Mouse (Mus musculus) hindbrain, embryonic 10.5 days (tissue): ENCODE data around the gene Scube1. TPM values are rescaled to one million over a fixed set of nuclear protein-coding genes. Genes with fewer than 3 reads are reported as not detected.

Source experiments
- DNase-seq: peaks from one replicate; pipeline ENCODE4 v3.0.0-alpha.2; 2017; ENCODE audit warnings: low spot score
- H3K27ac ChIP-seq: fragments of 300-500 bp; sonication (generic); 2 replicates; pipeline ENCODE4 v1.5.1; 2016; ENCODE audit warnings: mild to moderate bottlenecking, moderate library complexity
- H3K27me3 ChIP-seq: fragments of 300-500 bp; sonication (generic); 2 replicates; pipeline ENCODE4 v1.6.1; 2016; ENCODE audit warnings: mild to moderate bottlenecking; ENCODE audit not compliant: poor library complexity, insufficient read depth, severe bottlenecking
- H3K36me3 ChIP-seq: fragments of 300-500 bp; sonication (generic); 2 replicates; pipeline ENCODE4 v1.6.1; 2016; ENCODE audit warnings: mild to moderate bottlenecking, moderate library complexity
- H3K4me1 ChIP-seq: fragments of 300-500 bp; sonication (generic); replicated peaks from 2 replicates; pipeline ENCODE4 v1.6.1; 2016; ENCODE audit warnings: mild to moderate bottlenecking
- H3K4me3 ChIP-seq: fragments of 300-500 bp; sonication (generic); 2 replicates; pipeline ENCODE4 v1.5.1; 2016; ENCODE audit warnings: mild to moderate bottlenecking, moderate library complexity
- H3K9me3 ChIP-seq: fragments of 300-500 bp; sonication (generic); 2 replicates; pipeline ENCODE4 v1.6.1; 2016; ENCODE audit warnings: mild to moderate bottlenecking, moderate library complexity
- WGBS: fragments of 180-500 bp; shearing (Covaris S2); methylation state at CpG from one replicate; pipeline ENCODE4 v1.1.7; 2016; 5-methylcytosine and 5-hydroxymethylcytosine counted together
- polyA plus RNA-seq: library from polyadenylated mRNA; unstranded; fragments of >200 nt; fragmentation: Nextera tagmentation; extraction: Ambion mirVana; gene quantifications from 2 replicates; pipeline ENCODE4 v1.2.1, GENCODE M21; 2016

Scube1 gene
- polyA plus RNA-seq, 1 experiment from 2014 or later: 62.6 TPM

DNA sequence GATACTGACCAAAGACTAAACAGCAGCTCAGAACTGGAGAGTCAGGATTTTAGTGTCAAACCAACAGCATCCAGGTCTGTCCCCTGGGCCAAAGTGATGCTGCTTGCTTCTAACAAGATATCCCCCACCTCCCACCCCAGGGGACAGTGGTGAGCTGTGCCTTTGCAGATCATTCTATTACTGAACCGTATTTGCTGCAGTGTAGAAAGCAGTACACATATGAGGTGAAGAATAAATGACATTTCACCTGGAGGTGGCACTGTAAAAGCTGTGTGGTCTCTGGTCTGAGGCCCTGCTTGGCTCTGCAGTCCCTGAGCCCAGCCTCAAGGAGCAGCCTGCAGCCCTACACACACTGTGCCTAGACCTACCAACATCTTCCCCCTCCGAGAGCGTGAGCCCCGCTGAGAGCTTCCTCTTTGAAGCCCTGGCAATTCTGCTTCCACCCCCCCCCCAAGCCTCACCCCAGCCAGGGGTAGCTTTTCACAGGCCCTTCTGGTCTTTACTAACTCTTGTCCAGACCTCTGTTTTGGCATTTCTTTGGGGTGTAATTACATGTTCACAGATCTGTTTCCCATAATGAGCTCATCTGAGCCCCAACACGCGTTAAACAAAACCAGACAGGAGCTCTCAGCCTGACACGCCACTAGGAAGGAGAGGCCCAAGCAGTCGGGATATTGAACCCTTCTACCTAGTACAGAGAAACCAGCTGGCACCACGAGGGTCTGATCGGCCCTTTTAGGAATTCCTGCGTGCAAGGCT is 24.8 kb downstream of the Scube1 start:
- Histone ChIP-seq H3K27me3 (peaks cover 13% of the 10 kb centered on the region), H3K4me3 (0 out of 2 replicates have a peak overlapping the region, but pooled peaks have one; percentile 26), H3K27ac (peak overlapping the region; percentile 81), H3K9me3 (peaks cover 9% of the 10 kb centered on the region; the same call in 1 of the 2 replicates), H3K36me3 (peaks cover 61% of the 10 kb centered on the region), H3K4me1 (peaks cover 77% of the 10 kb centered on the region)
- peak; percentile 60 for DNase-seq
- 10% methylated on average over 11 of the region's 11 CpGs for WGBS

DNA sequence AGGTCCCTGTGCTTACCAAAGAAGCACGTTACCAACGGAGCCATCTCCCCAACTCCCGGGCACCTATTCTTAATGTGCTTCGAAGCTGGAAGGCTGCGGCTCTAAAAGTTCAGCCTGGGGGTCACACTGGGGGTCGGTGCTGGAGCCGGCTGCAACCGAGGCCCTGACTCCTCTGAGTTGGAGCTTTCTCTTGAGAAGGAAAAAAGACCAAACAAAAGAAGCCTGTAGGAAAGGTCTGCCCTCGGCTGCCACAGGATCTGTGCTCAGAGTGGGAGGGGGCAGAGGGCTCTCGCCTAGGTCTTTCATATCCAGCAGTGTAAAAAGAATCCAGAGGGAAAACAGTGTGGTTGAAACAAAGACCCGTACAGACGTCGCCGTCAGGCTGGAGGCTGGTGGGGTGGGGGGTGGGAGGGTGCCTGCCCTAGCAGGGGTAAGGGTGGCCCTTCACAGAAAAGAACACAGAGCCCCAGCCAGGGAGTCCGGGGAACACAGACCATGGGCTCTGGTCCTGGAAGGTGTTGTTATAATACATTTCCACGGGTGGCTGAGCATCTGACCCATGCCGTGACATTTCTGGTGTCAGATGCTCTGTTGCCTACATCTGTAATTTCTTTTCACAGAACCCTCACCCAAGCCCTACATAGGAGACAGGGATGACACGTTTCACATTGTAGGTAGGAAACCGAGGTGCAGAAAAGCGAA is 25.5 kb downstream of the Scube1 start:
- peak; percentile 77 for DNase-seq
- H3K4me3 ChIP-seq: peak overlapping the region; percentile 26
- peaks cover 77% of the 10 kb centered on the region for H3K4me1 ChIP-seq
- peaks cover 13% of the 10 kb centered on the region for H3K27me3 ChIP-seq
- peaks cover 64% of the 10 kb centered on the region for H3K36me3 ChIP-seq
- H3K9me3 ChIP-seq: peaks cover 9% of the 10 kb centered on the region; the same call in 1 of the 2 replicates
- peak overlapping the region; percentile 81 for H3K27ac ChIP-seq
- WGBS: 9% methylated on average over 20 of the region's 20 CpGs

DNA sequence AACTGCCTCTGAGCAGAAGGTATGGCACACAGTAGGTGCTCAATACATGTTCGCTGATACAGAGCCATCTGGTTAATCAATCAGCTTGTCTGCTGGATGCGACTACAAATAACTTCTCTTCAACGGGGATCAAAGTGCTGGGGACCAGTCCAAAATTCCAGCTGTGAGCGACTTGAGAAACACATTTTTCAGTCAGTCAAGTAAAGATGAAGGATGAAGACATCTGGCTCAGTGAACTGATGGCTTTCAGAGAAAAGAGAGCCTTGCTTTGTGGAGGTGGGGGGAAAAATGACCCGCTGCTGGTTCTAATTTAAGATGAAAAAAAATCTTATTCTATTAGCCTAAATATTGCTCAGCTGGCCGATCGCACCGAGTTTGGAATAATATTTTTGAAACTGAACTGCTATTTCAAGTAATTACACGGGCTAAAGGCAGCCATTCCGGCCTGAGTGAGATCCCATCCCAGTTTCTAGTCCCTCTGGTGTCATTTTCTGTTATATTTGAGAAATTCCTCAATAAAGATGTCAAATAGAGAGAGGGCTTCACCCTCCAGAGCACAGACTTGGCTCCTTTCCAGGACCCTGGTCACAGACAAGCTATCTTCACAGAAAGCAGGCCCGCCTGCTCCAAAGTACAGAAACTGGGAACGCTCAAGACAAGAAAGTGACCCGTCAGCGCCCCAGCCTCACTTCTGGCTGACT is 28.0 kb downstream of the Scube1 start:
- Histone ChIP-seq H3K4me1 (peaks cover 90% of the 10 kb centered on the region), H3K27me3 (peaks cover 6% of the 10 kb centered on the region; the same call in 1 of the 2 replicates), H3K4me3 (no peak overlapping the region), H3K36me3 (peaks cover 56% of the 10 kb centered on the region), H3K27ac (peak overlapping the region; percentile 81; the same call in 1 of the 2 replicates), H3K9me3 (no peaks in the 10 kb centered on the region)
- DNase-seq: no peak
- 60% methylated on average over 14 of the region's 14 CpGs for WGBS

DNA sequence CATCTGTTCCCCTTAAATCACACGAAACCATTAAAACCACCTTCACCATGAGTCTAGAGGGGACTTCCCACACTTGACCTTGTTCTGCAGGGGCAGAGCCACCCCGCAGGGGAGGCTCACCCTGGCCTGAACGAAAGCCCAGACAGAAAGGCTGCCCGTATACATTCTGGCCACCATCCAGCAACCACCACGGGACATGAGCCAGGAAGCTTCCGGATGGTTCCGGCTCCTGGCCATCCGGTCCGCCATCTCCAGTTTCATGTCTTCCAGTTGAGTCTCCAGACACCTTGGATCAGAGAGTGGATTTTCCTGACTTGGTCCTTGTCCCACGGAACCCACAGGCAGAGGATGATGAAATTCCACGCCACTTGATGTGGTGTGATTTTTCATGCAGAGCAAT is 29.7 kb downstream of the Scube1 start:
- WGBS: 90% methylated on average over 11 of the region's 11 CpGs
- Histone ChIP-seq H3K4me3 (no peak overlapping the region), H3K4me1 (peaks cover 77% of the 10 kb centered on the region), H3K27me3 (no peaks in the 10 kb centered on the region), H3K27ac (no peak overlapping the region), H3K9me3 (no peaks in the 10 kb centered on the region), H3K36me3 (peaks cover 59% of the 10 kb centered on the region)
- no peak for DNase-seq

DNA sequence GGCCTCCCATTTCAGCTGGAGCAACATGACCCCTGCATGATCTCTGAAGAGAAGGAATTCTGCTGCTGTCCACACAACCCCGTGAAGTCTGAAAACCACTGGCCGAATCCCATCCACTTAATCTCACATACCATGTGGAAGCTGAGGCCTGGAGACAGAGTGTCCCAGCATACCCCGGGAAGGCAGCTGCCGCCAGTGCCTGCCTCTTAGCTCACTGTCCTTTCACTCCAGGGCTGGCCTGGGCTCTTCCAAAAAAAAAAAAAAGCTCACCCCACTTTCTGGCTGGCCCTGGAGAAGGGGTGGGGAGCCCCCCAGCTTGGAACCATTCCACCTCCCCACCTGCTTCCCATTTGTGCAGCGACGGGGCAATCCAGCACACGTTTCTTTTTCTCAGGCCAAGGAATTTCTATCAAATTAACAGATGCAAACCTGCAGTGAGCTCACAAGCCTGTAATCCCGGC is 32.9 kb downstream of the Scube1 start:
- H3K4me1 ChIP-seq: peaks cover 56% of the 10 kb centered on the region
- H3K36me3 ChIP-seq: peaks cover 82% of the 10 kb centered on the region
- WGBS: 59% methylated on average over 8 of the region's 8 CpGs
- no peak overlapping the region for H3K4me3 ChIP-seq
- H3K9me3 ChIP-seq: 0 out of 2 replicates have a peak, but pooled peaks cover 2% of the 10 kb centered on the region
- peak overlapping the region; percentile 9; the same call in 1 of the 2 replicates for H3K27ac ChIP-seq
- no peak for DNase-seq
- H3K27me3 ChIP-seq: no peaks in the 10 kb centered on the region

DNA sequence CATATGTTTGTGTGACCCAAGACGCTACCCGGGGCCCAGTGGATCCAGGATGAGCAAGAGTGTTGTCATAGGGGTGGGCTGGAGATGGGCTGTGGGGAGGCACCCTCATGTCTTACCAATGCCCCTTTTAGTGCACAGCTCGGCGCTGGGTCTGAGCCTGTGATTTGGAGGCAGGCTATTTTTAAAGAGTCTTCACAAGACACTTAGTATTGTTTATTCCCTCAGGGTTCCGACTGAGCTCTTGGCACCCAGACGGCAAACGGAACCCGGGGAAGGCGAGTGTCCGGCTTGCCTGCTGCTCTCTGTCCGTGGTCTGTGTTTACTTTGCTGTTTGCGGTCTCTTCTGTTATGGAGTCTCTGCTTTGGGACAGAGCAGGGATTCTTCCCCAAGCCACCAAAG is 34.9 kb downstream of the Scube1 start:
- Histone ChIP-seq H3K27ac (no peak overlapping the region), H3K36me3 (peaks cover 85% of the 10 kb centered on the region), H3K4me1 (peaks cover 44% of the 10 kb centered on the region), H3K9me3 (0 out of 2 replicates have a peak, but pooled peaks cover 2% of the 10 kb centered on the region), H3K4me3 (no peak overlapping the region), H3K27me3 (no peaks in the 10 kb centered on the region)
- WGBS: 88% methylated on average over 12 of the region's 12 CpGs
- no peak for DNase-seq

DNA sequence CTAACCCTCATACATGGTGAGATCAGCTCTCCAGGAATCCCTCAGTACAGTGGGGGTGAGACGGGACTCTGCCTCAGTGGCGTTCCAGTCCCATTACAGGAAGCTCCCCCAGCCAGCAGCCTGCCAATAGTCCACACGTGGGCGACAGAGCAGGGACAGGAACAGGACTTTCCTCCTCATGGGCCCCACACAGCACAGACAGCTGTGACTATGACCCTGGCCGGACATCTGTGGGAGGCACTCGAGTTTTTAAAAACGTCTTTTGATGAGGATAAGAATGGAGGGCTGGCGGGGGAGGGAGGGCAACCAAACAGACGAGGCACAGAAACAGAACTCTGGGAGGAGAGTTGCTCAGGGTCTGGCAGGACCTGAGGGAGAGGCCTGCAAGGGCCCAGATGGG is 38.2 kb downstream of the Scube1 start:
- peaks cover 63% of the 10 kb centered on the region for H3K36me3 ChIP-seq
- peaks cover 45% of the 10 kb centered on the region for H3K4me1 ChIP-seq
- H3K27ac ChIP-seq: no peak overlapping the region; the same call in 1 of the 2 replicates

DNA sequence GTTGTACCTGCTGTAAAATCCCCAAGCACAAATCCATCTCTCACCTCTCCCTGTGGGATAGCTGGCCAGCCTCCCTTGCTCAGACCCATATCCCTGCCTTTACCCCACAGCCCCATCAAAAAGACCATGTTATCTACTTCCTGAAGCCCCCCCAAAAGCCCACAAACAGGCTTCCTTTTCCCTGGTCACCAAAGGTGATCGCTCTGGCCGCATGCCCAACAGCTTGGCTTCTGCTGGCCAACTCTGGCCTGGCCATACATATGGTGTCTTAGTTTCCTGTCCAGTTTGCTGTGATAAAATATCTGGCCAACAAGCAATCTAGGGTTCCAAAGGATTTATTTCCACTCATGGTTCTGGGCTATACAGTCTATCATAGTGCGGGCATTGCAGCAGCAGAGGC is 38.9 kb downstream of the Scube1 start:
- Histone ChIP-seq H3K27ac (no peak overlapping the region), H3K4me3 (no peak overlapping the region), H3K27me3 (peaks cover 10% of the 10 kb centered on the region), H3K9me3 (0 out of 2 replicates have a peak, but pooled peaks cover 2% of the 10 kb centered on the region), H3K4me1 (peaks cover 50% of the 10 kb centered on the region), H3K36me3 (peaks cover 59% of the 10 kb centered on the region)
- WGBS: 97% methylated on average over 3 of the region's 3 CpGs
- DNase-seq: no peak

More for the DNA sequence above, 38.2 kb downstream of the Scube1 start:
- no peak for DNase-seq
- 52% methylated on average over 9 of the region's 9 CpGs for WGBS
- Histone ChIP-seq H3K4me3 (no peak overlapping the region), H3K9me3 (0 out of 2 replicates have a peak, but pooled peaks cover 2% of the 10 kb centered on the region), H3K27me3 (0 out of 2 replicates have a peak, but pooled peaks cover 4% of the 10 kb centered on the region)

DNA sequence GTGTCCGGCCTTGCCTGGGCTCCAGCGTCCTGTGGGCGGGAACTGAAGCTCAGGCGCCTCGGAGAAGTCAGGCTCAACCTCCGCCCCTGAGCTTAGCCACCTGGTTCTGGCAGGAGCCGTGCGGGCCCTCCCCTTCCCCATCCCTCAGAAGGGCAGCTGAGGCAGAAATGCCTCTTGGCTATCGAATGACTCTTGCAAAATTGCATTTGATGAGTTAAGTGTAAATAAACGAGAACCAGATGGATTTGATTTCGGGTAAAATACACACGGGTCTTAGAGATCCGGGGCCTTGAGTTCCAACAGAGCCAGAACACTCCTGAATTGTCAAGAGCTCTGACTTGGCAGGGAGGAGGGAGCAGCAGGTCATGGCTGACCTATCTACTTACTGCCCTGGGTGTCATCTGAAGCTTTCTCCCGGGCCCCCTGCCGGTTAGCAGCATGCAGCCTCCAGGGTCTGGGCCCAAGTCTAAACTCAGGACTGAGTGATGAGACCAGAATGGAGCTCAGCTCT is 41.7 kb downstream of the Scube1 start:
- Histone ChIP-seq H3K4me3 (no peak overlapping the region), H3K27ac (peak overlapping the region; percentile 62), H3K27me3 (peaks cover 30% of the 10 kb centered on the region), H3K4me1 (peaks cover 78% of the 10 kb centered on the region), H3K9me3 (0 out of 2 replicates have a peak, but pooled peaks cover 2% of the 10 kb centered on the region), H3K36me3 (peaks cover 30% of the 10 kb centered on the region)
- DNase-seq: peak; percentile 40
- 54% methylated on average over 15 of the region's 15 CpGs for WGBS

DNA sequence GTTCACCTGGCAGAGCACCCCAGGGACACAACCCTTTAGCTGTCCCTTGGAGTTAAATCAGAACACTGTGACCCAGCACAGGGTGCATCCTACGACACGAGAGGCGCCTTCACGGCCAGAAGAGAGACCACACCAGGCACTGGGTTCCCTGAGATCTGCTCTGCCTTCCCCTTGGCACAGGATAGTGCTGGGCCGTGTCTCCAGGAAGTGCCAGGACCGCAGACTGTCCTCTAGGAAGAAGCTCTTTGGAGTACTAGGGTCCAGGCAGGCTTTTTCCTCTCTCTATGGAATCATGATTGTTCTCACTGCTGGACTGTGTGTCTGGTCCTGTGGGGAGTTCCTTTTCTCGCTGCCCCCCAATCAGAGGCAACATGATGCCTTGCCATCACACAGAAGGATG is 44.5 kb downstream of the Scube1 start:
- 82% methylated on average over 7 of the region's 7 CpGs for WGBS
- Histone ChIP-seq H3K27ac (peak overlapping the region; percentile 79; the same call in 1 of the 2 replicates), H3K9me3 (no peaks in the 10 kb centered on the region), H3K4me3 (no peak overlapping the region), H3K4me1 (peaks cover 75% of the 10 kb centered on the region), H3K36me3 (peaks cover 26% of the 10 kb centered on the region), H3K27me3 (peaks cover 34% of the 10 kb centered on the region)
- DNase-seq: no peak

DNA sequence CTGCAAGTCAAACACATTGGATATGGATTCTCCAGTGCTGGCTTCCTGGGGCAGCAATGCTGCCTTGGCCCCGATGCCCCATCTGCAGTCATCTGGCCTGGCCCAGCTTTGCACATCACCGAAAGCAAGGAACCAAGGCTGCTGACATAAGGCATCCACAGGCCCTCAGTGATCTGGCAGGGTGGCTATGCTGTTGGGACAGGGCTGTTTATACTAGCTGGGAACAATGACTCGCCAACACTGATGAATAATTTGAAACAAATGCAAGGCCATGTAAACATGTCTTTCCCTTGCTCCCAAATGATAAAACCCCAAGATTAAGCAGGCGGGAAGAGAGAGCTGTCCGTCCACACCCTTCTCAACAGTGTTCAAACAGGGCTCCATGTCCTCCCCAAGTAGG is 45.1 kb downstream of the Scube1 start:
- H3K27me3 ChIP-seq: peaks cover 34% of the 10 kb centered on the region

DNA sequence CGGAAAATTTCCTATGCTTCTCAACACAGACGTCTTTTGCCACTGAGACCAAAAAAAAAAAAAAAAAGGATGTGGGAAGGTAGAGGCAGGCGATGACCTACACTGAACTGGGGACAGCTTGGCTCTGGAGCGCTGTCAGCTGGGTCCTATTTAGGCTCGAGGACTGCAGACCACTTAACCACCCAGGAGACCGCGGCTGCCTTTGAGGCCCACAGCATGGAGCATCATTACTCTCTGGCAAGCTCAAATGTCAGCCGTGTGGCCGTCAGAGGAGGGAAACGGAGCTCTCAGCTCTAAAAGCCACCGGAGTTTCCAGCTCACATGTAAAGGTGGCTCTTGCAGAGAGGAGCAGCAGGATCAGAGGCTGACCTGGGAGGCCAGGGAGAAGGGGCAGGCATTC is 46.2 kb downstream of the Scube1 start:
- no peaks in the 10 kb centered on the region for H3K9me3 ChIP-seq
- H3K4me1 ChIP-seq: peaks cover 71% of the 10 kb centered on the region
- DNase-seq: peak; percentile 73
- H3K27ac ChIP-seq: peak overlapping the region; percentile 79
- 4% methylated on average over 11 of the region's 11 CpGs for WGBS
- H3K4me3 ChIP-seq: peak overlapping the region; percentile 32; the same call in 1 of the 2 replicates
- peaks cover 35% of the 10 kb centered on the region for H3K36me3 ChIP-seq
- H3K27me3 ChIP-seq: peaks cover 34% of the 10 kb centered on the region

More for the DNA sequence above, 45.1 kb downstream of the Scube1 start:
- WGBS: 83% methylated on average over 5 of the region's 5 CpGs
- peak overlapping the region; percentile 79 for H3K27ac ChIP-seq
- no peaks in the 10 kb centered on the region for H3K9me3 ChIP-seq
- no peak overlapping the region for H3K4me3 ChIP-seq
- DNase-seq: no peak
- peaks cover 26% of the 10 kb centered on the region for H3K36me3 ChIP-seq
- H3K4me1 ChIP-seq: peaks cover 75% of the 10 kb centered on the region
